Mouse (Mus musculus) embryonic facial prominence, embryonic 14.5 days (tissue): ENCODE measurements at regions not wholly inside any gene's neighbourhood (a gene's known extent, or its start where the extent isn't known, plus 50 kb on each side); places are given as distances from the start of the nearest gene placed in this dataset.
"Not testable (repeated sequence)": the region's sequence is repeated elsewhere in the genome, so short reads cannot be mapped to it uniquely, and the experiment has no call there.

Source experiments
- ATAC-seq: fragments of 200-750 bp; cut with Nextera tagmentation; 2 replicates; pipeline ENCODE4 v1.8.0; 2017; ENCODE audit warnings: low read depth, moderate number of reproducible peaks, moderate TSS enrichment
- DNase-seq: peaks from one replicate; pipeline ENCODE4 v3.0.0-alpha.2; 2015; ENCODE audit warnings: low spot score
- H3K27ac ChIP-seq: fragments of 300-500 bp; sonication (generic); replicated peaks from 2 replicates; pipeline ENCODE4 v1.5.1; 2014; ENCODE audit warnings: low read depth, mild to moderate bottlenecking, low read length, moderate library complexity
- H3K27me3 ChIP-seq: fragments of 300-500 bp; sonication (generic); replicated peaks from 2 replicates; pipeline ENCODE4 v1.6.1; 2014; ENCODE audit warnings: low read length; ENCODE audit not compliant: control insufficient read depth, insufficient read depth
- H3K36me3 ChIP-seq: fragments of 300-500 bp; sonication (generic); 2 replicates; pipeline ENCODE4 v1.6.1; 2014; ENCODE audit warnings: low read length, mixed read lengths; ENCODE audit not compliant: control insufficient read depth, insufficient read depth
- H3K4me1 ChIP-seq: fragments of 300-500 bp; sonication (generic); 2 replicates; pipeline ENCODE4 v1.6.1; 2014; ENCODE audit warnings: antibody characterized with exemption, low read length; ENCODE audit not compliant: control insufficient read depth, insufficient read depth
- H3K4me2 ChIP-seq: fragments of 300-500 bp; sonication (generic); 2 replicates; pipeline ENCODE4 v1.6.1; 2014; ENCODE audit warnings: low read depth, mild to moderate bottlenecking, low read length, moderate library complexity, mixed read lengths
- H3K4me3 ChIP-seq: fragments of 300-500 bp; sonication (generic); 2 replicates; pipeline ENCODE4 v1.5.1; 2014; ENCODE audit warnings: low read depth, mild to moderate bottlenecking, low read length
- H3K9ac ChIP-seq: fragments of 300-500 bp; sonication (generic); 2 replicates; pipeline ENCODE4 v1.6.1; 2014; ENCODE audit warnings: low read depth, mild to moderate bottlenecking, low read length, moderate library complexity, mixed read lengths
- H3K9me3 ChIP-seq: fragments of 300-500 bp; sonication (generic); 2 replicates; pipeline ENCODE4 v1.6.1; 2016; ENCODE audit warnings: low read length; ENCODE audit not compliant: control insufficient read depth
- WGBS: fragments of 180-500 bp; shearing (Covaris S2); extraction: QIAGEN DNeasy Blood & Tissue Kit; methylation state at CpG from one replicate; pipeline ENCODE4 v1.1.7; 2014; 5-methylcytosine and 5-hydroxymethylcytosine counted together

DNA sequence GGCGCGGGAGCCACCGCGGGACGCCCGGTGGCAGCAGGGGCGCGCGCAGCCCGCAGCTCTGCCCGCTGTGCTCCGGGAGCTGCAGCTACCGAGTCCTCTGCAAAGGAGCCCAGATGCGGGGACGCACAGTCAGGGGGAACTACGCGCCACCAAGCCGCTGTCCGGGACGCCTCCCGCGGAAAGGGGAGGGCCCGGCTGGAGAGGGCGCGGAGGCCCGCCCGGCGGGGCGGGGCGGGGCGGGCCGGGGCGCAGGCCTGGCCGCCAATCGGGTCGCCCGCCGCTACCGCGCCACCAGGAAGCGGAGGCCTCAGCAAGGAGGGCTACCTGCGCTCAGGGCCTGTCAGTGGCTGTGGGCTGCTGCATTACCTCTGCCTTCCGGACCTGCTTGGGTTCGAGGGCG is 1156.9 kb downstream of the Gm10330 start:
- not testable (repeated sequence) for H3K9me3 ChIP-seq, H3K4me1 ChIP-seq, H3K4me2 ChIP-seq, H3K9ac ChIP-seq, H3K36me3 ChIP-seq, DNase-seq, H3K27ac ChIP-seq, H3K4me3 ChIP-seq, H3K27me3 ChIP-seq
- no CpG with 5 or more reads among the region's 45 CpGs for WGBS
- 0 out of 2 replicates have a peak, but pooled peaks have one; percentile 60 for ATAC-seq
